Mouse (Mus musculus): Measurements from ENCODE around the gene Fkrp. TPM values are rescaled to one million over a fixed set of nuclear protein-coding genes. Genes with fewer than 3 reads are reported as not detected.
A peak's percentile ranks its signal among the peaks of the same experiment; 100 is the strongest.

The Fkrp gene
- polyA plus RNA-seq (2012) = 1.2 and 1.5 TPM in 2 replicates

DNA sequence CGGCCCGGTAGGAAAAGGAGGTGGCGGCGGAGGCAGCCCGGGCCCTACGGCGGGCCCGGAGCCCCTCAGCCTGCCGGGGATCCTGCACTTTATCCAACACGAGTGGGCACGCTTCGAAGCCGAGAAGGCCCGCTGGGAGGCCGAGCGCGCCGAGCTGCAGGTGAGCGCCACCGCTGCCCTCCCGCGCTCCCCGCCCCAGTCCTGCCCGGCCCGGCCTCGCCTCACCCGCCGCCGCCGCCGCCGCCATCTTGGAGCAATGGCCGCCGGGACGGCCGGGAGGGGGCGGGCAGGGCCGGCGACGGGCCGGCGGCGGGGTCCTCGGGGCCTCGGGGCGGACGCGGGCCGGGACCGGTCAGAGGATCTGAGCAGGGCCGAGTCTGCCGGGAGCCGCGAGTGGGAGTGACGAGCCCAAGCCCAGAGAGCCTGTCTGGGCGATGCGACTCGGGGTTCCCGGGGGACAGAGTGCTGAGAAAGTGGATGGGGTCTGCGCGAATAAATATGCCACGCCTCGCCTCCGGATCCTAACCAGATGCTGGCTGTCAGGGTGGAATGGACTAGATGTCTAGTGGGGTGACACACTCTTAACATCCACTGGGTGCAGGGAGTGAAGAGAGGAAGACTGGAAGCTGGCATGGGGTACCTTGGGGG lies at the start of gene Fkrp:
Fkrp (minus strand) TSS at position 258 of the 648 bp plus-strand sequence.
- TF ChIP-seq TAL1 (IDR thresholded peaks at IDR 0.05; ENCODE audit: low read length) (no peak), GATA1 (IDR thresholded peaks at IDR 0.05; ENCODE audit: low read length) (no peak)
- Histone ChIP-seq H3K27me3 (ENCODE audit: control insufficient read depth) (peaks cover 8% of the 10 kb centered on the region), H3K36me3 (ENCODE audit: control insufficient read depth) (peaks cover 54% of the 10 kb centered on the region), H3K4me1 (ENCODE audit: control insufficient read depth) (peaks cover 59% of the 10 kb centered on the region), H3K9me3 (ENCODE audit: control insufficient read depth, low read length) (no peaks in the 10 kb centered on the region), H3K4me3 (replicated peaks) (peak within 1 kb of the TSS; percentile 78)

DNA sequence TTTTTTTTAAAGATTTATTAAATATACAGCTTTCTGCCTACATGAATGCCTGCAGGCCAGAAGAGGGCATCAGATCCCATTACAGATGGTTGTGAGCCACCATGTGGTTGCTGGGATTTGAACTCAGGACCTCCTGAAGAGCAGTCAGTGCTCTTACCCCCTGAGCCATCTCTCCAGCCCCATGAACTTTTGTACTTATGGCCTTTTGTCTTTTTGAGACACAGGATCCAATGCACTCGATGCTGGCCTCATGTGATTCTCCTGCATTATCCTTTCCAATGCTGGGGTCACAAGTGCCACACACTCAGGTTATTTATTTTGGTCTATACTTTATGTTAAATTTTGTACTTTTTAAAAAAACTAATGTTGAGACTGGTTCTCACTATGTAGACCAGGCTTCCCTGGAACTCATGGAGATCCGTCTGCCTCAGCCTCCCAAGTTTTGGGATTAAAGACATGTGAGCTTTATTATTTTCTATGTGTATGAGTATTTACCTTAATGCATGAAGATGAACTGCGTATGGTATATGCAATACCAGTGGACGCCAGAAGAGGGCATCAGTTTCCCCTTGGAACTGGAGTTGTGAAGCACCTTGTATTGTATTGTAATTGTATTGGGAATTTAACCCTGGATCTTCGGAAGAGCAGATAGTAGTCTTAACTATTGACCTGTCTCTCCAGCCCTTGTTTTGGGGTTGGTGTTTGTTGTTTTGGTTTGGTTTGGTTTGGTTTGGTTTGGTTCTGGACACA lies 43.5 kb upstream of the Fkrp start:
- Histone ChIP-seq H3K9me3 (ENCODE audit: control insufficient read depth, low read length) (no peaks in the 10 kb centered on the region), H3K4me3 (replicated peaks) (no peak overlapping the region), H3K27me3 (ENCODE audit: control insufficient read depth) (no peaks in the 10 kb centered on the region), H3K4me1 (ENCODE audit: control insufficient read depth) (peaks cover 2% of the 10 kb centered on the region; the same call in 1 of the 2 replicates), H3K36me3 (ENCODE audit: control insufficient read depth) (peaks cover 21% of the 10 kb centered on the region)
- no peak for TF ChIP-seq GATA1 (IDR thresholded peaks at IDR 0.05; ENCODE audit: low read length)
- TF ChIP-seq TAL1 (IDR thresholded peaks at IDR 0.05; ENCODE audit: low read length) = no peak

DNA sequence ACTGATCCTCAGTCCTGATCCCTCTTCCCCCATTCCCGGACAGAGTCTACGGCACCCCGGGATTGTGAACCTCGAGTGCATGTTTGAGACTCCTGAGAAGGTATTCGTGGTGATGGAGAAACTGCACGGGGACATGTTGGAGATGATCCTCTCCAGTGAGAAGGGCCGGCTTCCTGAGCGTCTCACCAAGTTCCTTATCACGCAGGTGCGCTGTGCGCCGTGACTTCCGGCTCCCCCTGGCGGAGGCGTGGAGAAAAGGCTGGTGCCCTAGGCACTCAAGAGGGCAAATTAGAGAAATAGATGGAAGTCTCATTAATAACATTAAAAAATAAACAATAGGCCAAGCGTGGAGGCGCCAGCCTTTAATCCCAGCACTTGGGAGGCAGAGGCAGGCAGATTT lies 41.8 kb upstream of the Fkrp start:
- H3K9me3 ChIP-seq (ENCODE audit: control insufficient read depth, low read length) = no peaks in the 10 kb centered on the region
- H3K27me3 ChIP-seq (ENCODE audit: control insufficient read depth) = no peaks in the 10 kb centered on the region
- no peak overlapping the region for H3K4me3 ChIP-seq (replicated peaks)
- peaks cover 2% of the 10 kb centered on the region; the same call in 1 of the 2 replicates for H3K4me1 ChIP-seq (ENCODE audit: control insufficient read depth)
- no peak for TF ChIP-seq TAL1 (IDR thresholded peaks at IDR 0.05; ENCODE audit: low read length)
- no peak for TF ChIP-seq GATA1 (IDR thresholded peaks at IDR 0.05; ENCODE audit: low read length)
- peaks cover 27% of the 10 kb centered on the region for H3K36me3 ChIP-seq (ENCODE audit: control insufficient read depth)

DNA sequence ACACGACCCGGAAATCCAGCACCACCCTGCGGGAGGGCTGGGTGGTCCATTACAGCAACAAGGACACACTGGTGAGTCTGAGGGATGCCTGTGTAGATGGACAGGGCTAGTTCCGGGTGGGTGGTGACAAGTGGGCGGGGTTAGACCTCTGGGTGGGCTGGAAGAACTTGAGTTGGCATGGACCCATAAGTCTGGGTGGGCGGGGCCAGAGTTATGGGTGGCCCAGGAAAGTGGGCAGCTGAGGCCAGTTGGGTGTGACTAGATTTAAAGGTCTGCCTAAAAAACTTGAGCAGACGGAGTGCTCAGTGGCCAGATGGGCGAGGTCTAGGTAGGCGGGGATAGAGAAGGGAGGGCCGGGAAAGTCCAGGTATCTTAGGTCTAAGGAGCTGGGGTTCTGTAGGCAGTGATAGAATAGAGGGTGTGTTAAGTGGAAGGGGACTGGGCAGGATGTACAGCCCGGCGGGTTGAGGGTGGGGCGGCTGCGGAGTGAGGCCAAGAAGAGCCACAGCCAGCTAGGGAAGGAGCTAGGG lies 36.8 kb upstream of the Fkrp start:
- no peaks in the 10 kb centered on the region for H3K27me3 ChIP-seq (ENCODE audit: control insufficient read depth)
- H3K4me3 ChIP-seq (replicated peaks) = no peak overlapping the region
- TF ChIP-seq TAL1 (IDR thresholded peaks at IDR 0.05; ENCODE audit: low read length) (no peak), GATA1 (IDR thresholded peaks at IDR 0.05; ENCODE audit: low read length) (no peak)
- H3K4me1 ChIP-seq (ENCODE audit: control insufficient read depth) = peaks cover 6% of the 10 kb centered on the region
- peaks cover 39% of the 10 kb centered on the region for H3K36me3 ChIP-seq (ENCODE audit: control insufficient read depth)
- no peaks in the 10 kb centered on the region for H3K9me3 ChIP-seq (ENCODE audit: control insufficient read depth, low read length)

DNA sequence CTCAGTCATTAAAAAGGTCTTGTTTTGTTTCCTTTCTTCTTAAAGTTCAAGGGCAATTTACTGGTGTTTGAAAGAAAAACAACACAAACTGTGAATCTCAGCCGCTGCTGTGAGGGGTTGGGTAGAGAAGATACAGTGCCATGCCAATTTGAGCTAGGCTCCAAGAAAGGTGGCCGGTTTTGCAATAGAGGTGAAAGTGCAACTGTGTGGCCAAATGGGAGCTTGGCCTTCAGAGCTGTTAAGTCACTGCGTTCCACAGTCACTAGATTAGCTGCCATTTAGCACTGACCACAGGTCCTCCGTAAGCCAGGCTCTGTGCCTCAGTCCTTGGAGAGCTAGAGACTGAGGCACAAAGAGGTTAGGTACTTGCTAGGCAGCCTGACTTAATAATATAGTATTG lies 35.1 kb upstream of the Fkrp start:
- TF ChIP-seq TAL1 (IDR thresholded peaks at IDR 0.05; ENCODE audit: low read length) = no peak
- TF ChIP-seq GATA1 (IDR thresholded peaks at IDR 0.05; ENCODE audit: low read length) = no peak
- H3K36me3 ChIP-seq (ENCODE audit: control insufficient read depth) = peaks cover 36% of the 10 kb centered on the region
- no peaks in the 10 kb centered on the region for H3K9me3 ChIP-seq (ENCODE audit: control insufficient read depth, low read length)

DNA sequence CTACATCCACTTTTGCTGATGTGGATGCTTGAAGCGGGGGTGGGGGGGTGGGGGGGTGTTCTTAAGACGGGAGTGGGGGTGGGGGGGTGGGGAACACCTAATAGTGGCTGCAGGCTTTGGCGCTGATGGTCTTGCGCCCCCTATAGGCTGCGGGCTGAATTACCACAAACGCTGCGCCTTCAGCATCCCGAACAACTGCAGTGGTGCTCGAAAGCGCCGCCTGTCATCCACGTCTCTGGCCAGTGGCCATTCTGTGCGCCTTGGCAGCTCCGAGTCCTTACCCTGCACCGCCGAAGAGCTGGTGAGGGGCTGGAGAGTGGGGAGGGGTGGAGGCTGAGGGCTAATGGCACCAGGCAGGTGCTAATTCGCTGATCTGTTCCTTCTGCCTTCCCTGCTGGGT lies 32.0 kb upstream of the Fkrp start:
- Histone ChIP-seq H3K27me3 (ENCODE audit: control insufficient read depth) (no peaks in the 10 kb centered on the region), H3K36me3 (ENCODE audit: control insufficient read depth) (peaks cover 13% of the 10 kb centered on the region), H3K4me1 (ENCODE audit: control insufficient read depth) (peaks cover 28% of the 10 kb centered on the region), H3K4me3 (replicated peaks) (no peak overlapping the region), H3K9me3 (ENCODE audit: control insufficient read depth, low read length) (no peaks in the 10 kb centered on the region)
- TF ChIP-seq GATA1 (IDR thresholded peaks at IDR 0.05; ENCODE audit: low read length) (no peak), TAL1 (IDR thresholded peaks at IDR 0.05; ENCODE audit: low read length) (no peak)

More for the DNA sequence above, 35.1 kb upstream of the Fkrp start:
- H3K4me3 ChIP-seq (replicated peaks) = no peak overlapping the region
- H3K27me3 ChIP-seq (ENCODE audit: control insufficient read depth) = no peaks in the 10 kb centered on the region
- peaks cover 4% of the 10 kb centered on the region for H3K4me1 ChIP-seq (ENCODE audit: control insufficient read depth)

DNA sequence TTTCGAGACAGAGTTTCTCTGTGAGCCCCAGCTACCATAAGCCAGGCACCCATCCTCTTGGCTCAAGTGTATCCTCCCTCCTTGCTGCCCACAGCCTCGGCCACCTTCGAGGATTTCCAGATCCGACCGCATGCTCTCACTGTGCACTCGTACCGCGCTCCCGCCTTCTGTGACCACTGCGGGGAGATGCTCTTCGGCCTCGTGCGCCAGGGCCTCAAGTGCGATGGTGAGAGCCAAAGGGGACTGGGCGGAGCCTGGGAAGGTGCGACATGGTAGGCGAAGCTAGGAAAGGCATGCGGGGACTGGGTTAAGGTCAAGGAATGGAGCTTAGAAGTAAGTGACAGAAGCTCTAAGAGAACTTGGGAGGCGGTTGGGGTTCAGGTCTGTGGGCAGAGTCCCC lies 31.0 kb upstream of the Fkrp start:
- Histone ChIP-seq H3K4me1 (ENCODE audit: control insufficient read depth) (peaks cover 37% of the 10 kb centered on the region), H3K9me3 (ENCODE audit: control insufficient read depth, low read length) (no peaks in the 10 kb centered on the region), H3K27me3 (ENCODE audit: control insufficient read depth) (no peaks in the 10 kb centered on the region), H3K4me3 (replicated peaks) (no peak overlapping the region), H3K36me3 (ENCODE audit: control insufficient read depth) (peaks cover 8% of the 10 kb centered on the region)
- TF ChIP-seq GATA1 (IDR thresholded peaks at IDR 0.05; ENCODE audit: low read length) (no peak), TAL1 (IDR thresholded peaks at IDR 0.05; ENCODE audit: low read length) (no peak)

DNA sequence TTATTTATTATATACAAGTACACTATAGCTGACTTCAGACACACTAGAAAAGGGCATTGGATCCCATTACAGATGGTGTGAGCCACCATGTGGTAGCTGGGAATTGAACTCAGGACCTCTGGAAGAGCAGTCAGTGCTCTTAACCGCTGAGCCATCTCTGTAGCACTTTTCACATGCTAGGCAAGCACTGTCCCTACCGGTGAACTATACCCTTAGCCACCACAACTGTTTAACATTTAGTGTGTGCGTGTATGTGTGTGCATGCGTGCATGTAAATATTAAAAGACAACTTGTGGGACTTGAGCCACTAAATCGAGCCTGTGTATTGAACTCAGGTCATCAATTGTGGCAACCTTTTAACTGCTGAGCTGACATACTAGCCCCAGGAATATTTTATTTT lies 30.2 kb upstream of the Fkrp start:
- Histone ChIP-seq H3K27me3 (ENCODE audit: control insufficient read depth) (no peaks in the 10 kb centered on the region), H3K9me3 (ENCODE audit: control insufficient read depth, low read length) (no peaks in the 10 kb centered on the region), H3K4me3 (replicated peaks) (no peak overlapping the region), H3K36me3 (ENCODE audit: control insufficient read depth) (peaks cover 13% of the 10 kb centered on the region), H3K4me1 (ENCODE audit: control insufficient read depth) (peaks cover 45% of the 10 kb centered on the region)
- TF ChIP-seq TAL1 (IDR thresholded peaks at IDR 0.05; ENCODE audit: low read length) (no peak), GATA1 (IDR thresholded peaks at IDR 0.05; ENCODE audit: low read length) (no peak)

DNA sequence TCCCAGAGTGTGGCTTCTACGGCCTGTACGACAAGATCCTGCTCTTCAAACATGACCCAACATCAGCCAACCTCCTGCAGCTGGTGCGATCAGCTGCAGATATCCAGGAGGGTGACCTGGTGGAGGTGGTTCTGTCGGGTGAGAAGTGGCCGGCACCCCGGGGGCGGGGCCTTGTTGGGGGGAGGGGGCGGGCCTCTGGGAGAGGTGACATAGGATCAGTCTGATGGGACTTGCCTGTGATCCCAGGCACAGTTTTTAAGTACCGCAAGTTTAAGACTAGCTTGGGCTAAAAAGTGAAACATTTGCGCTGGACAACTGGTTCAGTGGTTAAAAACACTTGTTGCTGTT lies 29.3 kb upstream of the Fkrp start:
- Histone ChIP-seq H3K9me3 (ENCODE audit: control insufficient read depth, low read length) (no peaks in the 10 kb centered on the region), H3K36me3 (ENCODE audit: control insufficient read depth) (peaks cover 22% of the 10 kb centered on the region), H3K27me3 (ENCODE audit: control insufficient read depth) (no peaks in the 10 kb centered on the region), H3K4me1 (ENCODE audit: control insufficient read depth) (peaks cover 54% of the 10 kb centered on the region), H3K4me3 (replicated peaks) (peak overlapping the region; percentile 80)
- no peak for TF ChIP-seq GATA1 (IDR thresholded peaks at IDR 0.05; ENCODE audit: low read length)
- no peak for TF ChIP-seq TAL1 (IDR thresholded peaks at IDR 0.05; ENCODE audit: low read length)

All from erythroblast, embryonic 14.5 days (primary cell).